Mouse (Mus musculus): ENCODE data around the gene Ube2f. TPM values are rescaled to one million over a fixed set of nuclear protein-coding genes. Genes with fewer than 3 reads are reported as not detected.

The Ube2f gene
- polyA plus RNA-seq, 1 experiment from 2014 or later: 58.6 TPM

DNA sequence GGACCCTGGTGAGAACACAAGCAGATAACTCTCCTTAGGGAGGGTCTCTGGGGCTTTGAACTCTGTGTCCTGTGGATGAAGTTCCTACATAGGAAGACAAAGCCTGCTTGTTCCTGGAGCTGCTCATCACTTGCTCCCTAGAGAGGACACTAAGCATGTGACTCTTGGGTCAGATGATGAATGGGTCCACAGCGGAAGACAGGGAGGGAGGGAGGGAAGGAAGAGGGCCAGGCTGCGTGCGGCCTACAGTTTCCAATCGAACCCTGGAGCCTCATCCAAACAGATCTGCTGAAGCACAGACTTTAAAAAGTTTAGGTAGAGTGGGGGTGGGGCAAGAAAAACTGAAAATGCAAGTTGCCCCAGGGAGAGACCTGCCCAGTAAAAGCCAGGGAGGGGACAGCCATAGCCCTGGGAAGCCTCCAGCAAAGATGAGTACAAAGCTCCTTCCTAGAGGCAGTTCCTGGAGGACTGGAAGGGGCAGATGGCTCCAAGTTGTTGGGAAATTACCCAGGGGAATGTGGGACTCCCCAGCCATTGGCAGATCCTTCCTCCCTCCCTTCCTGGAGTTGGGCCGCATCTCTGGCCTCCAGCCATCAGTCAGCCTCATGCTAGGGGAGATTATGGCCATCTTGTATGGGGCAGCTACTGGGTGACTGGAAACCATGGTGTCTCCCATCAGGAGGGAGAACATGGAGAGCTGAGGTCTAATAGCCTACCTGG, 49.8 kb downstream of the Ube2f start:
- Histone ChIP-seq H3K36me3 (peaks cover 10% of the 10 kb centered on the region), H3K4me2 (no peak overlapping the region), H3K4me3 (replicated peaks) (no peak overlapping the region), H3K9ac (replicated peaks) (no peak overlapping the region), H3K4me1 (peaks cover 8% of the 10 kb centered on the region), H3K9me3 (replicated peaks) (no peaks in the 10 kb centered on the region), H3K27me3 (replicated peaks) (no peaks in the 10 kb centered on the region), H3K27ac (replicated peaks) (no peak overlapping the region)
- WGBS: 82% methylated on average over 5 of the region's 5 CpGs
- ATAC-seq (ENCODE audit: low FRiP score): no peak

DNA sequence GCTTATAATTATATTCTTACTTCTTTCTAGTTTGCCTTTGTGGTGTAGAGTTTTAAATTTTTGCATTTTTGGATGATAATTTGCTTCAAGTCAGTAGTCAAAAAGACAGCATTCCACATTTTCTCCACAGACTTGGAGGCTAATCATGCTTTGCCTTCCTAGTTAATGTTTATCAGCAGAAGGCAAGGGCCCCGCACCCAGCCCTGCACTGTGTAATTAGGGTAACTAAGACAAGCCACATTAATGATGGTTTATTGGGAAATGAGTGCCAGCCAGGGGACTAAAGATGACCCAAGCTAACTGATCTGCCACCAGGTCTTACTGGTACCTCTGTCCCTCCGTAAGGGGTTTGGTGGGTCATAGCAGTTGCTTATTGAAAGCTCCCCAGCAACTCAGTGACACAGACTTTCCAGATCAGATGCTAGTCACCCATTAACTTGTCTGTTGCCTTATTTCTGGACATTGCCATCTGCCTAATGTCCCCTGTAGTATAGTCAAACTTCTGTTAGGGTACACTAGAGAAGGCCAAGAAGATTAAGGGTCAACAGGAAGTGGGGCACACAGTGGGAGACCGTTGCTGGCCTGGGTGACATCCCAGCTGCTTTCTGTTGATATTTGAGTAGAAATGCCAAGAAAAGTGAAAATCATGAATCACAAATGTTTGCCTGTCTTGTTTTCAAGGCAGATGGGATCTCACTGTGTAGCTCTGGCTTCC, 51.3 kb downstream of the Ube2f start:
- Histone ChIP-seq H3K27ac (replicated peaks) (no peak overlapping the region), H3K4me3 (replicated peaks) (no peak overlapping the region), H3K4me2 (no peak overlapping the region), H3K36me3 (peaks cover 24% of the 10 kb centered on the region), H3K9ac (replicated peaks) (no peak overlapping the region), H3K27me3 (replicated peaks) (no peaks in the 10 kb centered on the region), H3K9me3 (replicated peaks) (no peaks in the 10 kb centered on the region), H3K4me1 (peaks cover 8% of the 10 kb centered on the region)
- 80% methylated on average over 3 of the region's 3 CpGs for WGBS
- no peak for ATAC-seq (ENCODE audit: low FRiP score)

DNA sequence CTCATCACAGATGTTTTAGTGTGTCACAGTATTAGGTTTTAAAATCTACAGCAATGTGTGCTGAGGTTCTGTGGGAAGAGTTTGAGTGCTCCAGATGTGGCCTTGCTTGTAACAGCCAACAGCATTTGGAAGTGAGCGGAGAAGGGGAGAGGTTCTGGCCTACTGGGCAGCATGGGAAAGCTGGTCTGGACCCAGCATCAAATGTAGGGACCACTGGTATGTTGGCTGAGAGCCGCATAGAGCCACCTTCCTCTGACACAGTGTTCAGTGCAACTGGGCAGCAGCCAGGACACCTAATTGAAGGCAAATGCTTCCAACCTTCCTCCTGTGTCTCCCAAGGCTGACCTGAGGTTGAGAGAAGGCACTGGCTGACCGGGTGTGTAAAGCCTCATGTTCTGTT, 51.9 kb downstream of the Ube2f start:
- Histone ChIP-seq H3K4me3 (replicated peaks) (no peak overlapping the region), H3K36me3 (peaks cover 27% of the 10 kb centered on the region), H3K4me2 (no peak overlapping the region), H3K9ac (replicated peaks) (no peak overlapping the region), H3K27me3 (replicated peaks) (no peaks in the 10 kb centered on the region), H3K27ac (replicated peaks) (no peak overlapping the region), H3K4me1 (peaks cover 8% of the 10 kb centered on the region), H3K9me3 (replicated peaks) (no peaks in the 10 kb centered on the region)
- ATAC-seq (ENCODE audit: low FRiP score): no peak
- 84% methylated on average over 3 of the region's 3 CpGs for WGBS

DNA sequence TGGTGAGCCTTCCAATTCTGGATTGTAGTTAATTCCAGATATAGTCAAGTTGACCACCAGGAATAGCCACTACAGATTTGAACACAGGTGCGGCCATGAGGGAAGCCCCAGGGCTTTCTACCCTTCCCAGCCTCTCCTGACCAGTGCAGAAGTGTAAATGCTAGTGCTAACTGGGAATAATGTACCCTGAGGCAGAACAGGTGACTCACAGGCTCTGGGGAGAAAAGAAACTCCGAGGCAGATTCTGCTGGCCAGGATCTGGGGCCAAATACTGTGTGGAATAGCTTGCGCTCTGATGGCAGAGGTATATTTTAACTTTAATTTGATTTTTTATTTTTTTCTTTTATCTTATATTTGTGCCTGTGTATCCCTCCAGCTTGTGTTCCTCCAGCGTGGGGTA, 54.5 kb downstream of the Ube2f start:
- no peak overlapping the region for H3K4me3 ChIP-seq (replicated peaks)
- WGBS: 91% methylated on average over 4 of the region's 4 CpGs
- H3K27me3 ChIP-seq (replicated peaks): no peaks in the 10 kb centered on the region
- H3K4me2 ChIP-seq: no peak overlapping the region
- no peaks in the 10 kb centered on the region for H3K4me1 ChIP-seq
- no peak overlapping the region for H3K9ac ChIP-seq (replicated peaks)
- H3K27ac ChIP-seq (replicated peaks): no peak overlapping the region
- H3K36me3 ChIP-seq: peaks cover 47% of the 10 kb centered on the region
- no peak for ATAC-seq (ENCODE audit: low FRiP score)
- H3K9me3 ChIP-seq (replicated peaks): no peaks in the 10 kb centered on the region

DNA sequence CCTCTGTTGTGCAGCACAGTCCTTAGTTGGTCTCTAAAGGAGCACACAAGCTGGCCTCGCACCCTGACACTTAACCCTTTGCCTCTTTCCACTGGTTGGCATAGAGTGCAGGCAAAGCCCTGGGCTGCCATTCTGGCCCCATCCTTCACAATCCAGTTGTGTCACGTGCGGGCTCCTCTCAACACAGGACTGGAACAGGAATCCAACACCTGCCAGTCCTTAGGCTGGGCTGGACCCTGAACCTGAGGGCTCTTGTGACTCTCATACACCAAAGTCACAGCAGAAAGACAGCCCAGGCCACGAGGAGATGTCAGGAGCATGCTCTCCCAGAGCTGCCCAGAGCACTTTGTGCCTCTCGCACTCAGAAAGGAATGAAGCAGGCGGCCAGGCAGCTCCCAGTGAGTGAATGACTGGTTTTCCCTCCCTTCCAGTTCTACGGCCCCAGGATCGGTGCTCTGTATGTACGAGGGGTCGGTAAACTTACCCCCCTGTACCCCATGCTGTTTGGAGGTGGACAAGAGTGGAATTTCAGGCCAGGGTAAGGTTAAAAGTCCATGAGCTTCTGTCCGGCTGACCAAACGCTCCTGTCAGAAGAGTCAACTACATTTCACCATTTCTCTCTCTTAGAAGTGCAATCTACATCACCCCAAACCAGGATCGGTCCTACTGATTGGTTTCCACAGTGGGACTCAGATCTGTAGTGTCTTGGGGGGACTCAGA, 59.4 kb downstream of the Ube2f start:
- 91% methylated on average over 13 of the region's 13 CpGs for WGBS
- H3K27ac ChIP-seq (replicated peaks): no peak overlapping the region
- no peak overlapping the region for H3K4me3 ChIP-seq (replicated peaks)
- H3K27me3 ChIP-seq (replicated peaks): no peaks in the 10 kb centered on the region
- H3K4me2 ChIP-seq: no peak overlapping the region
- H3K36me3 ChIP-seq: peaks cover 57% of the 10 kb centered on the region
- H3K9ac ChIP-seq (replicated peaks): no peak overlapping the region
- H3K9me3 ChIP-seq (replicated peaks): no peaks in the 10 kb centered on the region
- ATAC-seq (ENCODE audit: low FRiP score): no peak
- H3K4me1 ChIP-seq: no peaks in the 10 kb centered on the region

DNA sequence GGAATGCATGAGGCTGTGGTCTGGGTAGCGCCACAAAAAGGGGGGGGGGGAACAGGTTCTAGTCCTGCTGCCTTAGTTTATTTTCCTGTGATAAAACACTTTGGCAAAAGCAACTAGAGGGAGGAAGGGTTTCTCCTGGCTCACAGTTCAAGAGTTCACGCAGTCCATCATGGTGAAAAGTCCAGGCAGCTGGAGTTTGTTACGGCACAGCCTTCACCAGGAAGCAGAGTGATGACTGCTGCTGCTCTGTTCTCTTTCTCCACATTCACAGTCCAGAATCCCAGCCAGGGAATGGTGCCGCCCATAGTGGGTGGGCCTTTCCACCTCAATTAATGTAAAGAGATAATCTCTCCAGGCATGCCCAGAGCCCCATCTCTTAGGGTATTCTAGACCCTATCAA, 62.2 kb downstream of the Ube2f start:
- no peak overlapping the region for H3K4me2 ChIP-seq
- H3K27me3 ChIP-seq (replicated peaks): no peaks in the 10 kb centered on the region
- H3K4me3 ChIP-seq (replicated peaks): no peak overlapping the region
- H3K27ac ChIP-seq (replicated peaks): no peak overlapping the region
- H3K36me3 ChIP-seq: peaks cover 35% of the 10 kb centered on the region
- no peak for ATAC-seq (ENCODE audit: low FRiP score)
- no peaks in the 10 kb centered on the region for H3K4me1 ChIP-seq
- H3K9me3 ChIP-seq (replicated peaks): no peaks in the 10 kb centered on the region
- WGBS: 97% methylated on average over 4 of the region's 4 CpGs
- no peak overlapping the region for H3K9ac ChIP-seq (replicated peaks)

DNA sequence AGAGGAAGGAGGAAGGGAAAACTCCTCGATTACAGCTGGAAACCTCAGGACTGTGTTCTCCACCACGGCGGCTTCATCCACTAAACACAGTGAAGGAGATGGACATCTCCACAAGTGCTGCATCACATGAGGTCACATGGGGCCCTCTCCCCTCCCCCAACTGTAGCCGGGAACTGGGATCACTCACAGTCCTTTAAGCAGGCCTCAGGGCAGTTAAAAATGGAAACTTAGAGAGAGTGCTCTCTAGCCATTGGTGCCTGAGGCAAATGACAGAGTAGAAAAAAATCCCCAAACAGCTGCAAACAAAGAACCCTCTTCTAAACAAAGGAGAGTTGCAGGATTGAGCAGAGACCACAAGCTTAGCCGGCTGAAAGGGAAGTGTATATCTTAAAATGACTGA, 63.1 kb downstream of the Ube2f start:
- WGBS: 47% methylated on average over 5 of the region's 5 CpGs
- no peak for ATAC-seq (ENCODE audit: low FRiP score)

DNA sequence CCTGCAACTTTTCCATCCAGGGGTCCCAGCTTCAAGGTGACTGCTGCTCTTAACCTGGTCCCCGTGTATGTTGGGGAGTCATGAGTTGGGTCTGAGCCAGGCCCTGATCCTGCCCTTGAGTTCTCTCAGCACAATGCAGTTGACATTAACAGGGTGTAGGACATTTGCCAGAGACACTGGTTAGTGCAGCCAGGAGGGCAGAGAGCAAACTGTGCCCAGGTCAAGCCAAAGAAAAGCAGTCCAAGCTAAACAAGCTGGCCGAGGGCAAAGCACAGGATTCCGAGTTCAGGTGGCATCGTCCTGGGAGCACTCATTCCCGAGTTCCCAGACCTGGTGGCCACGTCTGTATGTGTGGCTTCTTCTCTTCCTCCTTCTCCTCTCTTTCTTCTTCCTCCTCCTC, 67.6 kb downstream of the Ube2f start:
- H3K27me3 ChIP-seq (replicated peaks): no peaks in the 10 kb centered on the region
- H3K4me1 ChIP-seq: no peaks in the 10 kb centered on the region
- no peak overlapping the region for H3K4me3 ChIP-seq (replicated peaks)
- ATAC-seq (ENCODE audit: low FRiP score): no peak
- no peak overlapping the region for H3K4me2 ChIP-seq
- no peaks in the 10 kb centered on the region for H3K36me3 ChIP-seq
- WGBS: 91% methylated on average over 6 of the region's 6 CpGs
- H3K27ac ChIP-seq (replicated peaks): no peak overlapping the region
- no peaks in the 10 kb centered on the region for H3K9me3 ChIP-seq (replicated peaks)
- no peak overlapping the region for H3K9ac ChIP-seq (replicated peaks)

More for the DNA sequence above, 63.1 kb downstream of the Ube2f start:
- Histone ChIP-seq H3K4me3 (replicated peaks) (no peak overlapping the region), H3K9me3 (replicated peaks) (no peaks in the 10 kb centered on the region), H3K4me1 (no peaks in the 10 kb centered on the region), H3K36me3 (peaks cover 31% of the 10 kb centered on the region), H3K4me2 (no peak overlapping the region), H3K27ac (replicated peaks) (no peak overlapping the region), H3K27me3 (replicated peaks) (no peaks in the 10 kb centered on the region), H3K9ac (replicated peaks) (no peak overlapping the region)

DNA sequence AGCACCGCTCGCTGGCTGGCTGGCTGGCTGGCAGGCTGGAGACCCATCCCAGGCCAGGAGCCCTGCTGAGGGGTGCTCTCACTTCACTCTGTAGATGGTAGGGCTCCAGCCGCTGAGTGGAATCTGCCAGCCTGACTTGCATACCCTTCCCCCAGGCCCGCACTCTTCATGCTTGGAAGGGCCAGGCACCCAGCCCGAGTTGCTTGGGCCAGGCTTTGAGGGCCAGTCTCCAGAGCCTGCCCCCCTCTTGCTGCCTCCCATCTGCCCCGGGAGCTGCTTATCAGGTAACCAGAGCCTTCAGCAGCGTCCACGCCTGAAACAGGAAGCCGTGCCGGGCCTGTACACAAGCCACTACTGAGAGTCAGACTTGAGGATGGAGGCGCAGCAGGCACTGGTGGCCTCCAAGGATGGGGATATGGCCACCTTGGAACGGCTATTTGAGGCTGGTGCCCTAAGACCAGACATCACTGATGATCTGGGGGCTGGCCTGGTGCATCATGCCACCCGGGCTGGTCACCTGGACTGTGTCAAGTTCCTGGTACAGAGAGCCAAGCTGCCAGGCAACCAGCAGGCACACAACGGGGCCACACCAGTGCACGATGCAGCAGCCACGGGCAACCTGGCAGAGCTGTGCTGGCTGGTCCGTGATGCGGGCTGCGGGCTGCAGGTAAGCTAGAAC, 71.8 kb downstream of the Ube2f start, which contains the start of gene Espnl:
Gene Espnl (plus strand): TSS at position 316 of the 679 bp plus-strand sequence.
- H3K27ac ChIP-seq (replicated peaks): no peak within 1 kb of the TSS
- no peak within 1 kb of the TSS for H3K4me2 ChIP-seq
- H3K36me3 ChIP-seq: no peaks in the 10 kb centered on the region
- no peak within 1 kb of the TSS for H3K9ac ChIP-seq (replicated peaks)
- H3K4me3 ChIP-seq (replicated peaks): no peak within 1 kb of the TSS
- H3K27me3 ChIP-seq (replicated peaks): no peaks in the 10 kb centered on the region
- no peaks in the 10 kb centered on the region for H3K4me1 ChIP-seq
- no peaks in the 10 kb centered on the region for H3K9me3 ChIP-seq (replicated peaks)
- WGBS: 86% methylated on average over 19 of the region's 19 CpGs
- ATAC-seq (ENCODE audit: low FRiP score): no peak

DNA sequence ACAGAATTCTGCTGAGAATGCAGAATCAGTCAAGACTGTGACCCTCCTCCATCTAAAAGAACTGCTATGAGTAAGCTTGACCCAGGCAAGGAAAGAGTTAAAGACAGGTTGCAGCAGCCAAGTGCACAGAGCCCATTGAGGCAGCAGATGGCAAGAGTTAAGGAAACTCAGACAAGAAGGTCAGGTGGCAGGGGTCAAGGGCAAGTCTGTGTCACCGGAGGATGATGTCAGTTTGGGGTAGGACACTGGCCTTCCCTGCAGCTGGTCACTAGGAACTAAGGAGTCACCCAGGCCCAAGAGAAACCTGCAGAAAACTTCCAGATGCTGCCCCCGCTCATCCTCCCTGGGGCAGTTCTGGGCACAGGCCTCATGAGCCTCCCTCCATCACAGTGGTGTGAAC, 74.5 kb downstream of the Ube2f start:
- H3K4me2 ChIP-seq: no peak overlapping the region
- H3K4me1 ChIP-seq: no peaks in the 10 kb centered on the region
- WGBS: 84% methylated on average over 2 of the region's 2 CpGs
- H3K27me3 ChIP-seq (replicated peaks): no peaks in the 10 kb centered on the region
- no peak overlapping the region for H3K27ac ChIP-seq (replicated peaks)
- no peak overlapping the region for H3K9ac ChIP-seq (replicated peaks)
- ATAC-seq (ENCODE audit: low FRiP score): no peak
- H3K9me3 ChIP-seq (replicated peaks): no peaks in the 10 kb centered on the region
- no peaks in the 10 kb centered on the region for H3K36me3 ChIP-seq
- no peak overlapping the region for H3K4me3 ChIP-seq (replicated peaks)

DNA sequence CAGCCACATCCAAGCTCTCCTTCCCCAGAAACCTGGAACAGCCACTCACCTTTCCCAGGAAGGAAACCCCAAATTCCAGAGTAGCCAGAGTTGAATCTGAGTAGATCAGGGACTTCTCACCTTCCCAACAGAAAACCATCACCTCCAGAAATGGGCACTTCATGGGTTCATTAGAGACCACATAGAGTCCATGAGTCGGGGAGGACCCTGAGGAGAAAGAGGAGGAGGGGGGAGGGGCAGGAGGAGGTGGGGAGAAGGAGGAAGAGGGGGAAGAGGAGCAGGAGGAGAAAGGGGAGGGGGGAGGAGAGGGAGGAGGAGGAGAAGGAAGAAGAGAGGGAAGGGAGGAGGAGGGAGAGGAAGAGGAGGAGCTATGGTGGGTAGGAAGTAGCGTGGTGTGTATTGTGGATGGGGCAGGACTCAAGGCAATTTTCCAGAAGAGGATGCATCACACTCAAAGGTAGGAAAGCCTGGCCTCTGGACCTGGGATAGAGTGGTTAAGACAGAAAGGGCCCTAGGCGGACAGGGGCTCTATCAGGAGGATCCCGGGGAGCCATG, 75.5 kb downstream of the Ube2f start:
- H3K9ac ChIP-seq (replicated peaks): no peak overlapping the region
- no peaks in the 10 kb centered on the region for H3K4me1 ChIP-seq
- H3K9me3 ChIP-seq (replicated peaks): no peaks in the 10 kb centered on the region
- H3K4me2 ChIP-seq: no peak overlapping the region
- H3K4me3 ChIP-seq (replicated peaks): no peak overlapping the region
- no peak overlapping the region for H3K27ac ChIP-seq (replicated peaks)
- 83% methylated on average over 4 of the region's 4 CpGs for WGBS
- ATAC-seq (ENCODE audit: low FRiP score): no peak
- no peaks in the 10 kb centered on the region for H3K36me3 ChIP-seq
- no peaks in the 10 kb centered on the region for H3K27me3 ChIP-seq (replicated peaks)

Data from neural tube, embryonic 15.5 days (tissue).